Mouse (Mus musculus): ENCODE measurements around the gene Ins2.
A peak's percentile ranks its signal among the peaks of the same experiment; 100 is the strongest.

The Ins2 gene

GRCm38 (mm10) chr7:142664465-142665029 is 78.6 kb downstream of the Ins2 start:
- DNase-seq (ENCODE audit: low read depth, low spot score): no peak

GRCm38 (mm10) chr7:142663931-142664421 is 79.2 kb downstream of the Ins2 start:
- DNase-seq (ENCODE audit: low read depth, low spot score): no peak

- no peak for DNase-seq (ENCODE audit: low read depth, low spot score)
These were observed 80.0 kb downstream of the Ins2 start for GRCm38 (mm10) chr7:142663151-142663550.

- no peak for DNase-seq (ENCODE audit: low read depth, low spot score)
These were observed 81.4 kb downstream of the Ins2 start for GRCm38 (mm10) chr7:142661811-142662210.

GRCm38 (mm10) chr7:142661046-142661445 is 82.1 kb downstream of the Ins2 start:
- DNase-seq (ENCODE audit: low read depth, low spot score): no peak

- DNase-seq (ENCODE audit: low read depth, low spot score): no peak
These were observed 82.6 kb downstream of the Ins2 start for GRCm38 (mm10) chr7:142660651-142660945.

- DNase-seq (ENCODE audit: low read depth, low spot score): no peak
These were observed 83.2 kb downstream of the Ins2 start for GRCm38 (mm10) chr7:142659767-142660650.

- DNase-seq (ENCODE audit: low read depth, low spot score): no peak
These were observed 84.0 kb downstream of the Ins2 start for GRCm38 (mm10) chr7:142659181-142659681.

- DNase-seq (ENCODE audit: low read depth, low spot score): no peak
These were observed 84.5 kb downstream of the Ins2 start for GRCm38 (mm10) chr7:142658681-142659180.

GRCm38 (mm10) chr7:142657821-142658614 is 85.2 kb downstream of the Ins2 start:
- no peak for DNase-seq (ENCODE audit: low read depth, low spot score)

- DNase-seq (ENCODE audit: low read depth, low spot score): no peak
These were observed 85.8 kb downstream of the Ins2 start for GRCm38 (mm10) chr7:142657341-142657791.

- DNase-seq (ENCODE audit: low read depth, low spot score): no peak
These were observed 87.1 kb downstream of the Ins2 start for GRCm38 (mm10) chr7:142656055-142656454.

GRCm38 (mm10) chr7:142655633-142656032 is 87.5 kb downstream of the Ins2 start:
- no peak for DNase-seq (ENCODE audit: low read depth, low spot score)

GRCm38 (mm10) chr7:142653726-142654125 is 89.5 kb downstream of the Ins2 start:
- no peak for DNase-seq (ENCODE audit: low read depth, low spot score)

- DNase-seq (ENCODE audit: low read depth, low spot score): no peak
These were observed 96.5 kb downstream of the Ins2 start for GRCm38 (mm10) chr7:142646676-142647075.

- no peak for DNase-seq (ENCODE audit: low read depth, low spot score)
These were observed 98.1 kb downstream of the Ins2 start for GRCm38 (mm10) chr7:142645045-142645444.

GRCm38 (mm10) chr7:142636178-142636577 is 107.0 kb downstream of the Ins2 start:
- no peak for DNase-seq (ENCODE audit: low read depth, low spot score)

- no peak for DNase-seq (ENCODE audit: low read depth, low spot score)
These were observed 112.5 kb downstream of the Ins2 start for GRCm38 (mm10) chr7:142630691-142631090.

- peak; percentile 83 for DNase-seq (ENCODE audit: low read depth, low spot score)
These were observed 113.4 kb downstream of the Ins2 start for GRCm38 (mm10) chr7:142629806-142630205.

All from skeletal muscle tissue, adult 2 months (tissue).